Mouse (Mus musculus) testis, postnatal 10 days (tissue): ENCODE measurements around the gene Gm21905.

ENCODE experiments used
- DNase-seq: peaks from one replicate; pipeline ENCODE4 v3.0.0; 2021; ENCODE audit warnings: low spot score

Gene Gm21905

GRCm38 (mm10) chr5:67946321-67946720 is at the start of gene Gm21905:
Gene Gm21905, minus strand, starts transcription at chr5:67946421.
- no peak for DNase-seq

GRCm38 (mm10) chr5:67990426-67990825 is 44.2 kb upstream of the Gm21905 start:
- DNase-seq: no peak

- DNase-seq: no peak
Observed at GRCm38 (mm10) chr5:67981946-67982526, 35.8 kb upstream of the Gm21905 start.

- DNase-seq: no peak
Observed at GRCm38 (mm10) chr5:67969536-67969935, 23.3 kb upstream of the Gm21905 start.

GRCm38 (mm10) chr5:67961708-67962629 is 15.7 kb upstream of the Gm21905 start:
- no peak for DNase-seq

GRCm38 (mm10) chr5:67955486-67955885 is 9.3 kb upstream of the Gm21905 start:
- DNase-seq: no peak

- DNase-seq: no peak
Observed at GRCm38 (mm10) chr5:67954097-67954496, 7.9 kb upstream of the Gm21905 start.

GRCm38 (mm10) chr5:67948074-67948473 is 1.9 kb upstream of the Gm21905 start:
- no peak for DNase-seq

- DNase-seq: no peak
Observed at GRCm38 (mm10) chr5:67947006-67947405, 785 bp upstream of the Gm21905 start.

GRCm38 (mm10) chr5:67944074-67944785 is 2.0 kb downstream of the Gm21905 start:
- no peak for DNase-seq

GRCm38 (mm10) chr5:67943199-67943598 is 3.0 kb downstream of the Gm21905 start:
- no peak for DNase-seq

- DNase-seq: no peak
Observed at GRCm38 (mm10) chr5:67941369-67941768, 4.9 kb downstream of the Gm21905 start, which contains the start of gene Gm5108. Gene Gm5108, plus strand, starts transcription at chr5:67941669.

GRCm38 (mm10) chr5:67931623-67932022 is 14.6 kb downstream of the Gm21905 start:
- no peak for DNase-seq

- DNase-seq: no peak
Observed at GRCm38 (mm10) chr5:67930584-67930983, 15.6 kb downstream of the Gm21905 start.

GRCm38 (mm10) chr5:67904555-67904954 is 41.7 kb downstream of the Gm21905 start:
- DNase-seq: no peak

GRCm38 (mm10) chr5:67898921-67899320 is 47.3 kb downstream of the Gm21905 start:
- DNase-seq: no peak

GRCm38 (mm10) chr5:67884422-67885210 is 61.6 kb downstream of the Gm21905 start:
- no peak for DNase-seq

- DNase-seq: no peak
Observed at GRCm38 (mm10) chr5:67883564-67884171, 62.6 kb downstream of the Gm21905 start.
